Mouse (Mus musculus): ENCODE data around the gene Msmo1. TPM values are rescaled to one million over a fixed set of nuclear protein-coding genes. Genes with fewer than 3 reads are reported as not detected.
A peak's percentile ranks its signal among the peaks of the same experiment; 100 is the strongest.

Msmo1 gene
- 19.8 and 41.2 TPM in 2 replicates for total RNA-seq (2014; rRNA removed; ENCODE audit: low replicate concordance)
- 30.6 and 33.3 TPM in 2 replicates for polyA plus RNA-seq (2015; fragmentation: Nextera tagmentation; extraction: Ambion mirVana)

DNA sequence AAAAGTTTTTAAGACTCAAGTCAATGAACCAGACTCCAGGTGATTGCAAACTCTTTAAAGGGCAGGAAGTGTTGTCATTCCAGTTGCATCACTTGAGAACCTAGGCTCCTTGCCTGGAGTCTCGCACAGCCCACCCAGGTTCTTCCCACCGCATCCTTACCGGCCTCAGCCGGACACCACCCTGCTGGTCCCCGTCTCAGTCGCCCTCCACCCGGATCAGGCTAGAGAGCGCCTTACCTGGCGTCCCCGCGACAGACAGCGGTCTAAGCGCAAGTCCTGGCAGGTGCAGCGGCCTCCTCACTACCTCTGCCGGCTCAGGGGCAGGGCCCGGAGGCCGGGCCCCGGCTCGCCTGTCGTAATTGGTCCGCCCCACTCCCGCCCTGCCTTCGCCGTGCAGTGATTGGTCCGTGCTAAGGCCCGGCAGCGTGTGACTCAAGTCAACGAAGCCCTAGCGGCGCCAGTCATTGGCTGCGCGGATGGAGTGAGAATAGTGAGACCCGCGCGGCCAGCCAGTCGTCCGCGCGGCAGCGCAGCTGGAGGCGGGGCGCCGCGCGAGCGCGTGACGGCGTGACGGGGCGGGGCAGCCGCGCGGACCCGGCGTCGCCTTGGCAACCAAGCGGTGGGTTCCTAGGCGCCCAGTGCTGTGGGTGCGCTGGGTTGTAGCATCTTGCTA lies at the start of gene Msmo1:
Gene Msmo1 (minus strand): TSS at position 522 of the 673 bp plus-strand sequence.
- TF ChIP-seq CTCF (IDR thresholded peaks at IDR 0.05; ENCODE audit: low read depth) (no peak), EP300 (IDR thresholded peaks at IDR 0.05; ENCODE audit: low read depth) (no peak)
- H3K27ac ChIP-seq (ENCODE audit: low read depth) = no peak within 1 kb of the TSS
- DNase-seq (ENCODE audit: low spot score) = peak; percentile 96
- WGBS = under 1% methylated on average over 60 of the region's 60 CpGs
- peaks cover 11% of the 10 kb centered on the region; the same call in 1 of the 2 replicates for H3K4me1 ChIP-seq (ENCODE audit: control insufficient read depth, insufficient read depth)
- H3K27me3 ChIP-seq (ENCODE audit: control insufficient read depth, insufficient read depth, low read length) = no peaks in the 10 kb centered on the region
- peaks cover 13% of the 10 kb centered on the region; the same call in 1 of the 2 replicates for H3K36me3 ChIP-seq (replicated peaks; ENCODE audit: control insufficient read depth, insufficient read depth, low read length)
- peak within 1 kb of the TSS; percentile 66 for H3K9ac ChIP-seq (replicated peaks; ENCODE audit: low read depth, low read length)
- ATAC-seq (ENCODE audit: insufficient read depth, low read depth) = peak; percentile 100
- H3K4me3 ChIP-seq (ENCODE audit: low read depth, low read length) = peak within 1 kb of the TSS; percentile 76
- peak within 1 kb of the TSS; percentile 78 for H3K4me2 ChIP-seq (ENCODE audit: low read depth, low read length)
- H3K9me3 ChIP-seq (replicated peaks; ENCODE audit: control insufficient read depth, low read length) = no peaks in the 10 kb centered on the region

- Histone ChIP-seq H3K9ac (replicated peaks; ENCODE audit: low read depth, low read length) (no peak overlapping the region), H3K27ac (ENCODE audit: low read depth) (no peak overlapping the region), H3K4me2 (ENCODE audit: low read depth, low read length) (no peak overlapping the region), H3K4me3 (ENCODE audit: low read depth, low read length) (no peak overlapping the region), H3K27me3 (ENCODE audit: control insufficient read depth, insufficient read depth, low read length) (no peaks in the 10 kb centered on the region), H3K4me1 (ENCODE audit: control insufficient read depth, insufficient read depth) (no peaks in the 10 kb centered on the region), H3K36me3 (replicated peaks; ENCODE audit: control insufficient read depth, insufficient read depth, low read length) (0 out of 2 replicates have a peak, but pooled peaks cover 8% of the 10 kb centered on the region), H3K9me3 (replicated peaks; ENCODE audit: control insufficient read depth, low read length) (no peaks in the 10 kb centered on the region)
- ATAC-seq (ENCODE audit: insufficient read depth, low read depth) = no peak
- TF ChIP-seq EP300 (IDR thresholded peaks at IDR 0.05; ENCODE audit: low read depth) = no peak
- TF ChIP-seq CTCF (IDR thresholded peaks at IDR 0.05; ENCODE audit: low read depth) = no peak
- DNase-seq (ENCODE audit: low spot score) = no peak
- WGBS = 68% methylated on average over 6 of the region's 6 CpGs
These were observed 48.4 kb upstream of the Msmo1 start for GRCm38 (mm10) chr8:64781947-64782346.

- ATAC-seq (ENCODE audit: insufficient read depth, low read depth) (peak; percentile 63), DNase-seq (ENCODE audit: low spot score) (peak; percentile 30)
- WGBS = 60% methylated on average over 9 of the region's 9 CpGs
- H3K27ac ChIP-seq (ENCODE audit: low read depth) = no peak overlapping the region
- H3K36me3 ChIP-seq (replicated peaks; ENCODE audit: control insufficient read depth, insufficient read depth, low read length) = 0 out of 2 replicates have a peak, but pooled peaks cover 12% of the 10 kb centered on the region
- H3K9me3 ChIP-seq (replicated peaks; ENCODE audit: control insufficient read depth, low read length) = no peaks in the 10 kb centered on the region
- no peaks in the 10 kb centered on the region for H3K27me3 ChIP-seq (ENCODE audit: control insufficient read depth, insufficient read depth, low read length)
- no peak overlapping the region for H3K9ac ChIP-seq (replicated peaks; ENCODE audit: low read depth, low read length)
- no peak overlapping the region for H3K4me2 ChIP-seq (ENCODE audit: low read depth, low read length)
- H3K4me1 ChIP-seq (ENCODE audit: control insufficient read depth, insufficient read depth) = no peaks in the 10 kb centered on the region
- H3K4me3 ChIP-seq (ENCODE audit: low read depth, low read length) = no peak overlapping the region
- TF ChIP-seq CTCF (IDR thresholded peaks at IDR 0.05; ENCODE audit: low read depth) = peak; percentile 52
- TF ChIP-seq EP300 (IDR thresholded peaks at IDR 0.05; ENCODE audit: low read depth) = no peak
These were observed 44.3 kb upstream of the Msmo1 start for GRCm38 (mm10) chr8:64777925-64778324.

- TF ChIP-seq CTCF (IDR thresholded peaks at IDR 0.05; ENCODE audit: low read depth) (no peak), EP300 (IDR thresholded peaks at IDR 0.05; ENCODE audit: low read depth) (no peak)
These were observed 40.5 kb upstream of the Msmo1 start for GRCm38 (mm10) chr8:64774136-64774535.

GRCm38 (mm10) chr8:64770814-64771213 lies 37.2 kb upstream of the Msmo1 start:
- ATAC-seq (ENCODE audit: insufficient read depth, low read depth) = no peak
- Histone ChIP-seq H3K27me3 (ENCODE audit: control insufficient read depth, insufficient read depth, low read length) (no peaks in the 10 kb centered on the region), H3K9ac (replicated peaks; ENCODE audit: low read depth, low read length) (no peak overlapping the region), H3K4me1 (ENCODE audit: control insufficient read depth, insufficient read depth) (no peaks in the 10 kb centered on the region), H3K27ac (ENCODE audit: low read depth) (no peak overlapping the region), H3K4me2 (ENCODE audit: low read depth, low read length) (no peak overlapping the region), H3K4me3 (ENCODE audit: low read depth, low read length) (no peak overlapping the region), H3K36me3 (replicated peaks; ENCODE audit: control insufficient read depth, insufficient read depth, low read length) (0 out of 2 replicates have a peak, but pooled peaks cover 10% of the 10 kb centered on the region), H3K9me3 (replicated peaks; ENCODE audit: control insufficient read depth, low read length) (no peaks in the 10 kb centered on the region)
- no peak for DNase-seq (ENCODE audit: low spot score)
- TF ChIP-seq CTCF (IDR thresholded peaks at IDR 0.05; ENCODE audit: low read depth) (no peak), EP300 (IDR thresholded peaks at IDR 0.05; ENCODE audit: low read depth) (no peak)
- WGBS = 86% methylated on average over 7 of the region's 7 CpGs

More at GRCm38 (mm10) chr8:64774136-64774535, 40.5 kb upstream of the Msmo1 start:
- Histone ChIP-seq H3K4me2 (ENCODE audit: low read depth, low read length) (no peak overlapping the region), H3K27ac (ENCODE audit: low read depth) (no peak overlapping the region), H3K27me3 (ENCODE audit: control insufficient read depth, insufficient read depth, low read length) (no peaks in the 10 kb centered on the region), H3K9ac (replicated peaks; ENCODE audit: low read depth, low read length) (no peak overlapping the region), H3K9me3 (replicated peaks; ENCODE audit: control insufficient read depth, low read length) (no peaks in the 10 kb centered on the region), H3K4me3 (ENCODE audit: low read depth, low read length) (no peak overlapping the region), H3K4me1 (ENCODE audit: control insufficient read depth, insufficient read depth) (no peaks in the 10 kb centered on the region), H3K36me3 (replicated peaks; ENCODE audit: control insufficient read depth, insufficient read depth, low read length) (0 out of 2 replicates have a peak, but pooled peaks cover 15% of the 10 kb centered on the region)
- 85% methylated on average over 6 of the region's 6 CpGs for WGBS
- no peak for DNase-seq (ENCODE audit: low spot score)
- no peak for ATAC-seq (ENCODE audit: insufficient read depth, low read depth)
